Mouse (Mus musculus) lung, postnatal 25 days (tissue): ENCODE data around the gene Fnip1.

Experiments
- DNase-seq: peaks from one replicate; pipeline ENCODE4 v3.0.0; 2022; ENCODE audit warnings: low spot score

The Fnip1 gene

DNA sequence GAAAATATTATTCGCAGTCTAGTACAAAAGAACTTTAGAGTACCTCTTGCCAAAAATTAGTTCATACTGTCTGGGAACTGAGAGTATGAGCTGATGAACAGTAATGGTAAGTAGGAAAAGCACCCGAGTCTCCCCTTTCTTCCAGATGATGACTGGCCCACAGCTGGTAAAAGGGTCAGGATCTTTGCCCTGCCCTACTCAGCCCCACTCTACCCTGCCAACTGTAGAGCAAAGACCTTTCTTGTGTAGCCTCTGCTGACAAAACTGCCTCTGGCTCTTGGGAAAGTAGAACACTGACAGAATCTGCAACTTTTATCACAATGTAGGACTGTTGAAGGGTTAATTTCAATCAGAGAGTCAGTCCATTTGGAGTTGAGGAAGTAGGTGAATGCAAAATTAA, 117.0 kb downstream of the Fnip1 start:
- DNase-seq, result no peak

DNA sequence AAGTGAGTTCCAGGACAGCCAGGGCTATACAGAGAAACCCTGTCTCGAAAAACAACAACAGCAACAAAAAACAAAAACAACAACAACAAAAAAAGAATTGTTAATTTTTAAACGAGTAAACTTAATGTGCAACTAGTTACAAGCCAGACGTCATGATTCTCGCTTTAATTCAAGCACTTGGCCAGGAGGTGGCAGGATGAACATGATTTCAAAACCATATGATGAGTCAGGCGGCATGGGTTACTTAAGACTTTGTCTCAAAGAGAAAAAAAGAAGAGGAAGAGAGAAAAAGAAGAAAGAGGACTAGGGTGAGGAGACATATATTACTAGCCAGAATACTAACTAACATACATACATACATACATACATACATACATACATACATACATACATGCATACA, 124.8 kb downstream of the Fnip1 start:
- peak; percentile 38 for DNase-seq
